In the genomic region with DNA sequence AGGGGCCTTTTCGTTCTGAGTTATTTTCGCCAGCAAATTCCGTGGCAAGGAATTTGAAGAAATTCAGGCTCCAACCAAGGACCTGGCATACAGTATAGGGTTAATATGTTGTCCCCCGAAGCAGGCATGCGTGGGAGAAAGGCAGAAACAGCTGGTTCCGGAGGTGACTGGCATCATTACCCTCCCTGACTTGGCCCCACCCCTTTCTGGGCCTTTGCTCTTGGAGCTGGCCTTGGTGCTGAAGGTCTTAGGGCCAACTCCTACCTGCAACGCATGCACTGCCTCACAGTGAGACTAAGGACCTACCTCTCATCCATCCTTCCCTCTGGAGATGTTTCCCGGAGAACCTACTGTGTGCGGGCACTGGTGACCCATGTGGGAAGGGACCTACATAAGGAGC, we compare ENCODE assay signal across 9 mouse cellular contexts. TPM values are rescaled to one million over a fixed set of nuclear protein-coding genes. Genes with fewer than 3 reads are reported as not detected.
A peak's percentile ranks its signal among the peaks of the same experiment; 100 is the strongest.
DNase-seq lines count a peak whose midpoint lies in the region; ATAC-seq and TF ChIP-seq lines count a peak whose summit lies in the region.
"Had no signal": no experiment of that assay in that cellular context is flagged by ENCODE, and none has a peak within 500 bp of the region (broad histone marks: within the 10 kb centered on the region; RNA-seq: fewer than 3 reads in every experiment).

No protein-coding gene starts in this region.

- no peaks in the 10 kb centered on the region for H3K36me3 ChIP-seq in hindbrain, embryonic 12.5 days
- no peaks in the 10 kb centered on the region for H3K36me3 ChIP-seq in hindbrain, embryonic 16.5 days (ENCODE audit: control insufficient read depth, insufficient read depth, low read length)
- H3K36me3 ChIP-seq in kidney, adult 2 months (ENCODE audit: control insufficient read depth, insufficient read depth, low read length), result no peaks in the 10 kb centered on the region
- H3K36me3 ChIP-seq: liver, embryonic 15.5 days had no signal

- peak; percentile 87 for DNase-seq in adrenal gland, adult 2 months
- DNase-seq in kidney, adult 2 months, result peak; percentile 87
- DNase-seq in thymus, postnatal 0 days (ENCODE audit: low spot score), result peak; percentile 91
- DNase-seq in cerebellum, adult 11 months, result no peak
- no peak for DNase-seq in layer of hippocampus, postnatal 14 days (ENCODE audit: low spot score in 2 of 2)

- peak overlapping the region; percentile 79; the same call in 1 of the 2 replicates for H3K27ac ChIP-seq in hindbrain, embryonic 12.5 days
- H3K27ac ChIP-seq in hindbrain, embryonic 16.5 days (ENCODE audit: low read depth, low read length), result no peak overlapping the region
- H3K27ac ChIP-seq in kidney, adult 2 months (ENCODE audit: insufficient read depth, low read depth, low read length), result peak overlapping the region; percentile 22; the same call in 1 of the 2 replicates
- H3K27ac ChIP-seq: liver, embryonic 15.5 days had no signal

- H3K9ac ChIP-seq in hindbrain, embryonic 12.5 days, result no peak overlapping the region
- H3K9ac ChIP-seq in hindbrain, embryonic 16.5 days (ENCODE audit: low read depth, low read length), result no peak overlapping the region
- H3K9ac ChIP-seq: liver, embryonic 15.5 days had no signal

- peaks cover 93% of the 10 kb centered on the region for H3K4me1 ChIP-seq in hindbrain, embryonic 12.5 days
- H3K4me1 ChIP-seq in hindbrain, embryonic 16.5 days (ENCODE audit: control insufficient read depth, insufficient read depth, low read depth, low read length), result peaks cover 72% of the 10 kb centered on the region
- H3K4me1 ChIP-seq in kidney, adult 2 months (ENCODE audit: control insufficient read depth, insufficient read depth, low read length), result peaks cover 17% of the 10 kb centered on the region; the same call in 1 of the 2 replicates

- TF ChIP-seq CTCF in kidney, adult 2 months (conservative IDR thresholded peaks at IDR 0.05; ENCODE audit: insufficient read depth, insufficient read length, low read depth, low read length), result no peak

- peaks cover 5% of the 10 kb centered on the region; the same call in 1 of the 2 replicates for H3K27me3 ChIP-seq in hindbrain, embryonic 12.5 days
- H3K27me3 ChIP-seq in hindbrain, embryonic 16.5 days (replicated peaks; ENCODE audit: control insufficient read depth, insufficient read depth, low read length), result no peaks in the 10 kb centered on the region
- H3K27me3 ChIP-seq in kidney, adult 2 months (replicated peaks; ENCODE audit: control insufficient read depth, insufficient read depth, low read length), result no peaks in the 10 kb centered on the region
- H3K27me3 ChIP-seq: liver, embryonic 15.5 days had no signal

- H3K4me2 ChIP-seq in hindbrain, embryonic 12.5 days (replicated peaks), result no peak overlapping the region
- H3K4me2 ChIP-seq in hindbrain, embryonic 16.5 days (ENCODE audit: low read length), result no peak overlapping the region
- H3K4me2 ChIP-seq: liver, embryonic 15.5 days had no signal

- WGBS in hindbrain, embryonic 12.5 days, result 42% methylated on average over 9 of the region's 9 CpGs
- WGBS in hindbrain, embryonic 16.5 days, result 51% methylated on average over 9 of the region's 9 CpGs
- WGBS in kidney, adult 2 months, result 19% methylated on average over 9 of the region's 9 CpGs

- ATAC-seq in hindbrain, embryonic 12.5 days (ENCODE audit: low FRiP score), result no peak
- no peak for ATAC-seq in hindbrain, embryonic 16.5 days
- ATAC-seq in megakaryocyte progenitor cell, adult 5-6 weeks (replicated peaks; ENCODE audit: poor library complexity), result peak; percentile 87

- TF ChIP-seq POLR2A in kidney, adult 2 months (IDR thresholded peaks at IDR 0.05; ENCODE audit: low read depth, low read length), result no peak

- H3K9me3 ChIP-seq in hindbrain, embryonic 12.5 days (replicated peaks), result no peaks in the 10 kb centered on the region
- no peaks in the 10 kb centered on the region for H3K9me3 ChIP-seq in hindbrain, embryonic 16.5 days (ENCODE audit: control insufficient read depth, low read length)
- H3K9me3 ChIP-seq: liver, embryonic 15.5 days had no signal

- no peak overlapping the region for H3K4me3 ChIP-seq in hindbrain, embryonic 12.5 days
- no peak overlapping the region for H3K4me3 ChIP-seq in hindbrain, embryonic 16.5 days (ENCODE audit: low read length)
- no peak overlapping the region for H3K4me3 ChIP-seq in kidney, adult 2 months (ENCODE audit: insufficient read depth, low read depth, low read length)
- H3K4me3 ChIP-seq: liver, embryonic 15.5 days had no signal

RNA-seq across cellular contexts. Expression of a gene that starts 20.1 kb away (rescaled TPM):
- polyA plus RNA-seq in hindbrain, embryonic 12.5 days (2016; fragmentation: Nextera tagmentation; extraction: Ambion mirVana), result 9.4 and 9.9 TPM in 2 replicates
- 4.7 and 4.9 TPM in 2 replicates for polyA plus RNA-seq in hindbrain, embryonic 16.5 days (2015; fragmentation: Nextera tagmentation; extraction: Ambion mirVana)
- 10 to 100 TPM; 32.9 to 84.3 TPM for total RNA-seq in adrenal gland, adult 2 months (2021)
- polyA plus RNA-seq in adrenal gland, adult 2 months (2012; rRNA removed), result 68.3 and 72.0 TPM in 2 replicates
- 4.9 and 5.5 TPM in 2 replicates for polyA plus RNA-seq in kidney, adult 2 months (2012; rRNA removed)
- total RNA-seq in megakaryocyte progenitor cell, adult 5-6 weeks (2015), result 0.47 and 0.88 TPM in 2 replicates
- 0.04 TPM in 1 of 2 replicates, not detected in the other for total RNA-seq in megakaryocyte progenitor cell, adult 5-6 weeks (2017)
- polyA plus RNA-seq in thymus, postnatal 0 days (2015; fragmentation: Nextera tagmentation; extraction: Ambion mirVana), result 1.6 and 2.3 TPM in 2 replicates
- 1 to 10 TPM; 7.6 to 7.8 TPM for total RNA-seq in layer of hippocampus, postnatal 14 days (2021)

Comparison
In these comparisons a context has a peak if more than half of its experiments do, and no peak if none do; other contexts are left out.
1. DNase-seq: peak in adrenal gland, adult 2 months (single experiment), kidney, adult 2 months (single experiment) and thymus, postnatal 0 days (single experiment); none in cerebellum, adult 11 months (single experiment) and layer of hippocampus, postnatal 14 days (0 of 2).